Mouse (Mus musculus): ENCODE data around the gene Dpysl4. TPM values are rescaled to one million over a fixed set of nuclear protein-coding genes. Genes with fewer than 3 reads are reported as not detected.

The Dpysl4 gene
- total RNA-seq, 2 experiments from 2014 or later, result 119 to 126 TPM

- intact Hi-C loops (cut with DNase I), result no loop called here
- DNase-seq (ENCODE audit: extremely low spot score in 1 of 2, low spot score in 2 of 2), result peak in 1 of 2 experiments; percentile 42
Measured at GRCm38 (mm10) chr7:139136906-139137491, 51.2 kb downstream of the Dpysl4 start.

DNA sequence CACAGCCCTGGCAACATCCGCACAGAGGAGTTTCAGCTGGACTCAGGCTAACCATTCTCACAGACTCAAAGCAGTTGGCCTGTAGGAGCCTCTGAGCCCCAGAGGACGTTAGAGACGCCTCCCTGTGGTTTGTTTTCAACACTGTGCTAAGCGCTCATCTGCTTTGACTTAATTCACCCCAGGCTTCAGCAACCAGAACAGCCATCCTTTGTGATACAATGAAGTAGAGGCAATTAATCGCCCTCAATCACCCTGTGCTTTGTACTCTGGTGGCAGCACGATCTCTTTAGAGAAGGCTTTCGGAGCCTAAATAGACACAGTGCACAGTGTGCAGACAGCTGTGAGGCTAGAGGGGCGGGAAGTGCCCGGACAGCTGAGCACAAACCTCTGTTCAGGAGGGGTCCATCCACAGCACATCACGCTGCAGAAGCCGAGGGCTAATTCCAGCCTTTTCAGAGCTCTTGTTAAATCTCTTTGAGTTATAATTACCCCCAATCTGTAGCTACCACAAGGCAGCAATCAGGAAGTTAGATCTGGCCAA lies 54.2 kb downstream of the Dpysl4 start:
- no peak for DNase-seq (ENCODE audit: extremely low spot score in 1 of 2, low spot score in 2 of 2)
- intact Hi-C loops (cut with DNase I), result no loop called here

GRCm38 (mm10) chr7:139143785-139144184 lies 58.0 kb downstream of the Dpysl4 start:
- intact Hi-C loops (cut with DNase I), result no loop called here
- DNase-seq (ENCODE audit: extremely low spot score in 1 of 2, low spot score in 2 of 2), result no peak

GRCm38 (mm10) chr7:139145891-139146290 lies 60.1 kb downstream of the Dpysl4 start:
- no peak for DNase-seq (ENCODE audit: extremely low spot score in 1 of 2, low spot score in 2 of 2)
- intact Hi-C loops (cut with DNase I), result no loop called here

GRCm38 (mm10) chr7:139147360-139147759 lies 61.6 kb downstream of the Dpysl4 start:
- intact Hi-C loops (cut with DNase I), result no loop called here
- no peak for DNase-seq (ENCODE audit: extremely low spot score in 1 of 2, low spot score in 2 of 2)

- no peak for DNase-seq (ENCODE audit: extremely low spot score in 1 of 2, low spot score in 2 of 2)
Measured at GRCm38 (mm10) chr7:139149373-139149772, 63.6 kb downstream of the Dpysl4 start.

DNA sequence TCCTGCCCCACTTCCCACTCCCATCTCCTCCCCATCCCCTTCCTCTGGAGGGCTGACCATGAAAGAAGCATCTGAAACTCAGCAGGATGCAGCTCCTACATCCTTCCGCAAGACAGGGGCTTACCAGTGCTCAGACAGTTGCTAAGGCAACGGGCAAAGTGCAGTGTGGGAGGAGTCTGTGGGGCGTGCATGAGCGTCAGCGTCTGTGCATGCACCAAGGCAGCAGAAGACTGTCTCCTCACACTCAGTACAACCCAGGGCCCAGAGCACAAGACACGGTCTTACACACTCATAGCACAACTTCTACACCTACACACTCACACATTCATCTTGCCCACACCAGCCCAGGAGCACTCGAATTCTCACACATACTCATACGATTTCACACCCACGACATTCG lies 65.3 kb downstream of the Dpysl4 start:
- peak; percentile 48 to 60 for DNase-seq (ENCODE audit: extremely low spot score in 1 of 2, low spot score in 2 of 2)
- intact Hi-C loops (cut with DNase I), result no loop called here

More at GRCm38 (mm10) chr7:139149373-139149772, 63.6 kb downstream of the Dpysl4 start:
- intact Hi-C loops (cut with DNase I), result no loop called here

Other genes with a start within 250 kb of the Dpysl4 start
- 10 to 100 TPM; 92.2 to 92.6 TPM for gene Ppp2r2d, start 239.9 kb upstream of the Dpysl4 start, total RNA-seq (2021)
- gene Mapk1ip1, start 239.7 kb upstream of the Dpysl4 start, total RNA-seq (2021), result 10 to 100 TPM; 31.2 to 32.1 TPM
- 100 to 1,000 TPM; 103 to 104 TPM for gene Bnip3, start 176.5 kb upstream of the Dpysl4 start, total RNA-seq (2021)
- 10 to 100 TPM; 40.9 to 43.6 TPM for gene Jakmip3, start 145.3 kb upstream of the Dpysl4 start, total RNA-seq (2021)
- 1 to 10 TPM; 4.6 to 5.0 TPM for gene Lrrc27, start 127.0 kb downstream of the Dpysl4 start, total RNA-seq (2021)
- gene Stk32c, start 127.3 kb downstream of the Dpysl4 start, total RNA-seq (2021), result 100 to 1,000 TPM in 1 of 2 experiments, 10 to 100 TPM in 1; 95.7 to 101 TPM
- gene Pwwp2b, start 162.5 kb downstream of the Dpysl4 start, total RNA-seq (2021), result 10 to 100 TPM in 1 of 2 experiments, 1 to 10 TPM in 1; 8.5 to 11.0 TPM

Measured in left cerebral cortex, postnatal 10 days (tissue).